Mouse (Mus musculus) spleen, adult 2 months (tissue): Measurements from ENCODE around the gene Akap2.

ENCODE experiments used
- CTCF ChIP-seq: fragments of 200-500 bp; IDR thresholded peaks from 2 replicates; pipeline ENCODE4 v1.5.1; 2011; ENCODE audit warnings: mild to moderate bottlenecking, inconsistent platforms; ENCODE audit not compliant: insufficient read depth, insufficient read length, insufficient replicate concordance; ENCODE audit errors: extremely low read depth
- POLR2A ChIP-seq: fragments of 200-500 bp; IDR thresholded peaks from 2 replicates; pipeline ENCODE4 v1.6.1; 2011; ENCODE audit warnings: low read depth, low read length, inconsistent platforms

- TF ChIP-seq CTCF (no peak), POLR2A (no peak)
Observed at GRCm38 (mm10) chr4:57834141-57834540, 116.7 kb downstream of the Akap2 start.
